Mouse (Mus musculus): ENCODE results near the gene Kcnk1. TPM values are rescaled to one million over a fixed set of nuclear protein-coding genes. Genes with fewer than 3 reads are reported as not detected.

The Kcnk1 gene
- polyA plus RNA-seq, 1 experiment, result not detected

DNA sequence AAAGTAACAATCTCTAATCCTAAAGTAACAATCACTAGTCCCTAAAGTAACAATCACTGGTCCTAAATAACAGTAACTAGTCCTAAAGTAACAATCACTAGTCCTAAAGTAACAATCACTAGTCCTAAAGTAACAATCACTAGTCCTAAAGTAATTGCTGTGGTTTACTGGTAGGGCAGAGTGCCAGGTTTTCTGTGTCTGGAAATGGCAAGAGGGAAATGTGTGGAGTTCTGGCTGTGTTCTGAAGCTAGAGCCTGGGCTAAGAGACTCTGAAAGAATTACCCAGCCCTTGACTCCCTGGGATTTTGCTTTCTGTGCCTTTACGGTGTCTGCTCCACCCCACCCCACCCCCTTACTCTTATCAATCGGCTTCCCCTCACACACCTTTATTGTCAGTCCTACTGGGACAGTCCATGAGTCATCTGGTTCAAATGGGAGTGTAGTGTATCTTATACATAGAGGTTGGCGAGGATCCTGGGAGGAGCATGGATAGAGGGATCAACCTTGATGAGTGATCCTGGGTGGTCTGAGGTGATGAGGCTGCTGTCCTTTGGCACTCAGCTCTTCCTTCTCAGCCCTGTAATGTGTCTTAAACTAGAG is 28.8 kb downstream of the Kcnk1 start:
- H3K36me3 ChIP-seq (ENCODE audit: control insufficient read depth, insufficient read depth), result no peaks in the 10 kb centered on the region
- no peak overlapping the region for H3K4me3 ChIP-seq (ENCODE audit: insufficient read depth, poor library complexity, severe bottlenecking)
- H3K79me2 ChIP-seq (ENCODE audit: control insufficient read depth, insufficient read depth), result no peaks in the 10 kb centered on the region
- TF ChIP-seq CEBPB (IDR thresholded peaks at IDR 0.05; ENCODE audit: low read depth) (no peak), USF1 (IDR thresholded peaks at IDR 0.05; ENCODE audit: low read depth) (no peak), MYOD1 (IDR thresholded peaks at IDR 0.05; ENCODE audit: control insufficient read depth, insufficient read length, low read depth) (no peak), FOSL1 (IDR thresholded peaks at IDR 0.05; ENCODE audit: insufficient read depth, low read length, poor library complexity, severe bottlenecking) (no peak), MYOG (IDR thresholded peaks at IDR 0.05; ENCODE audit: control insufficient read depth, extremely low read depth, insufficient read length) (no peak), MAX (IDR thresholded peaks at IDR 0.05) (no peak), CTCF (IDR thresholded peaks at IDR 0.05; ENCODE audit: control insufficient read depth, insufficient read depth, insufficient read length) (no peak)
- H3ac ChIP-seq (ENCODE audit: control insufficient read depth, insufficient read length, low read depth), result no peak overlapping the region
- no peaks in the 10 kb centered on the region for H3K79me3 ChIP-seq (ENCODE audit: low read depth)
- H3K27me3 ChIP-seq (ENCODE audit: control insufficient read depth, insufficient read depth, insufficient read length), result peaks cover 3% of the 10 kb centered on the region

- Histone ChIP-seq H3K4me3 (ENCODE audit: insufficient read depth, poor library complexity, severe bottlenecking) (no peak overlapping the region), H3K36me3 (ENCODE audit: control insufficient read depth, insufficient read depth) (no peaks in the 10 kb centered on the region), H3ac (ENCODE audit: control insufficient read depth, insufficient read length, low read depth) (no peak overlapping the region), H3K79me3 (ENCODE audit: low read depth) (no peaks in the 10 kb centered on the region), H3K79me2 (ENCODE audit: control insufficient read depth, insufficient read depth) (no peaks in the 10 kb centered on the region), H3K27me3 (ENCODE audit: control insufficient read depth, insufficient read depth, insufficient read length) (peaks cover 8% of the 10 kb centered on the region)
- TF ChIP-seq CEBPB (IDR thresholded peaks at IDR 0.05; ENCODE audit: low read depth) (no peak), MAX (IDR thresholded peaks at IDR 0.05) (no peak), MYOG (IDR thresholded peaks at IDR 0.05; ENCODE audit: control insufficient read depth, extremely low read depth, insufficient read length) (no peak), CTCF (IDR thresholded peaks at IDR 0.05; ENCODE audit: control insufficient read depth, insufficient read depth, insufficient read length) (no peak), USF1 (IDR thresholded peaks at IDR 0.05; ENCODE audit: low read depth) (no peak), MYOD1 (IDR thresholded peaks at IDR 0.05; ENCODE audit: control insufficient read depth, insufficient read length, low read depth) (no peak), FOSL1 (IDR thresholded peaks at IDR 0.05; ENCODE audit: insufficient read depth, low read length, poor library complexity, severe bottlenecking) (no peak)
These were observed 29.9 kb downstream of the Kcnk1 start for GRCm38 (mm10) chr8:126024891-126025290.

DNA sequence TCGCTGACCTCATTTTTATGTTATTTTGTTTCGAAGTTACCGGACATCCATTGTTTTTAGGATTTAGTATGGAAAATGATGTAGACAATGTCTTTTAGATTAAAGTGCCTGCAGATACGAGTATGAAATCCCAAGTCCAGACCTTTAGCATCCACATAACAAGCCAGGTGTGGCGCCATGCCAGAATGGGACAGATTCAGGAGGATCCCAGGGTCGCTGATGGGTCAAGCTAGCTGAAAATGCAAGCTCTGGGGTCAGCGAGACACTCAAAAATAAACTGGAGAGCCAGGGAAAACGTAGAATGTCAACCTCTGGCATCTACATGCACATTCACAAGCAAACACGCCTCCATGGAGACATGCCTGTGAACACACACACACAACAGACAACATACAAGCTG is 31.2 kb downstream of the Kcnk1 start:
- TF ChIP-seq MYOD1 (IDR thresholded peaks at IDR 0.05; ENCODE audit: control insufficient read depth, insufficient read length, low read depth) (no peak), USF1 (IDR thresholded peaks at IDR 0.05; ENCODE audit: low read depth) (no peak), CTCF (IDR thresholded peaks at IDR 0.05; ENCODE audit: control insufficient read depth, insufficient read depth, insufficient read length) (no peak), FOSL1 (IDR thresholded peaks at IDR 0.05; ENCODE audit: insufficient read depth, low read length, poor library complexity, severe bottlenecking) (no peak), MAX (IDR thresholded peaks at IDR 0.05) (no peak), MYOG (IDR thresholded peaks at IDR 0.05; ENCODE audit: control insufficient read depth, extremely low read depth, insufficient read length) (no peak), CEBPB (IDR thresholded peaks at IDR 0.05; ENCODE audit: low read depth) (no peak)
- no peak overlapping the region for H3ac ChIP-seq (ENCODE audit: control insufficient read depth, insufficient read length, low read depth)
- H3K27me3 ChIP-seq (ENCODE audit: control insufficient read depth, insufficient read depth, insufficient read length), result peaks cover 8% of the 10 kb centered on the region
- no peaks in the 10 kb centered on the region for H3K79me3 ChIP-seq (ENCODE audit: low read depth)
- no peaks in the 10 kb centered on the region for H3K36me3 ChIP-seq (ENCODE audit: control insufficient read depth, insufficient read depth)
- no peak overlapping the region for H3K4me3 ChIP-seq (ENCODE audit: insufficient read depth, poor library complexity, severe bottlenecking)
- no peaks in the 10 kb centered on the region for H3K79me2 ChIP-seq (ENCODE audit: control insufficient read depth, insufficient read depth)

DNA sequence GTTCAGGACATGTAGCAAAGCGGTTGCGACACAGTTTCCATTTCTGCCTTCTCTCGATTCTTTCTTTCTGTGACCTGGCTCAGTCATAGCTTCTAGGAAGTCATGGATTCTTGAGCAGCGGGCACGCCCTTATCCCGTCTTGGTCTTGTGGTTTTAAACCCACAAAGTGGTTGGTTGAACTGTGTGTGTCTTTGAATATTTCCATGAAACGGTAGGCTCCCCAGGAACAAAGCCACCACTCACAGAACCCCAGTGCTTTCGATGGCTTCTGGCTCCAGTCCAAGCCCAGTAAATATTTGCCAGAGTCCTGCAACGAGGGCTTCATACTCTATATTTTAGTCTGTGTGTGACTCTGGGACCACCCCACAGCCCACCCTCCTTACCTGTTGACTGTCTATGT is 31.6 kb downstream of the Kcnk1 start:
- TF ChIP-seq CTCF (IDR thresholded peaks at IDR 0.05; ENCODE audit: control insufficient read depth, insufficient read depth, insufficient read length) (no peak), MYOG (IDR thresholded peaks at IDR 0.05; ENCODE audit: control insufficient read depth, extremely low read depth, insufficient read length) (no peak), FOSL1 (IDR thresholded peaks at IDR 0.05; ENCODE audit: insufficient read depth, low read length, poor library complexity, severe bottlenecking) (no peak)
- Histone ChIP-seq H3K79me3 (ENCODE audit: low read depth) (no peaks in the 10 kb centered on the region), H3K36me3 (ENCODE audit: control insufficient read depth, insufficient read depth) (no peaks in the 10 kb centered on the region), H3K4me3 (ENCODE audit: insufficient read depth, poor library complexity, severe bottlenecking) (no peak overlapping the region), H3ac (ENCODE audit: control insufficient read depth, insufficient read length, low read depth) (no peak overlapping the region), H3K27me3 (ENCODE audit: control insufficient read depth, insufficient read depth, insufficient read length) (peaks cover 8% of the 10 kb centered on the region), H3K79me2 (ENCODE audit: control insufficient read depth, insufficient read depth) (no peaks in the 10 kb centered on the region)

GRCm38 (mm10) chr8:126027486-126027885 is 32.5 kb downstream of the Kcnk1 start:
- H3K4me3 ChIP-seq (ENCODE audit: insufficient read depth, poor library complexity, severe bottlenecking), result no peak overlapping the region
- H3K27me3 ChIP-seq (ENCODE audit: control insufficient read depth, insufficient read depth, insufficient read length), result peaks cover 8% of the 10 kb centered on the region
- TF ChIP-seq FOSL1 (IDR thresholded peaks at IDR 0.05; ENCODE audit: insufficient read depth, low read length, poor library complexity, severe bottlenecking) (no peak), MYOD1 (IDR thresholded peaks at IDR 0.05; ENCODE audit: control insufficient read depth, insufficient read length, low read depth) (no peak), CEBPB (IDR thresholded peaks at IDR 0.05; ENCODE audit: low read depth) (no peak), CTCF (IDR thresholded peaks at IDR 0.05; ENCODE audit: control insufficient read depth, insufficient read depth, insufficient read length) (no peak), MAX (IDR thresholded peaks at IDR 0.05) (no peak), USF1 (IDR thresholded peaks at IDR 0.05; ENCODE audit: low read depth) (no peak), MYOG (IDR thresholded peaks at IDR 0.05; ENCODE audit: control insufficient read depth, extremely low read depth, insufficient read length) (no peak)
- no peaks in the 10 kb centered on the region for H3K79me2 ChIP-seq (ENCODE audit: control insufficient read depth, insufficient read depth)
- no peaks in the 10 kb centered on the region for H3K36me3 ChIP-seq (ENCODE audit: control insufficient read depth, insufficient read depth)
- no peaks in the 10 kb centered on the region for H3K79me3 ChIP-seq (ENCODE audit: low read depth)
- H3ac ChIP-seq (ENCODE audit: control insufficient read depth, insufficient read length, low read depth), result no peak overlapping the region

DNA sequence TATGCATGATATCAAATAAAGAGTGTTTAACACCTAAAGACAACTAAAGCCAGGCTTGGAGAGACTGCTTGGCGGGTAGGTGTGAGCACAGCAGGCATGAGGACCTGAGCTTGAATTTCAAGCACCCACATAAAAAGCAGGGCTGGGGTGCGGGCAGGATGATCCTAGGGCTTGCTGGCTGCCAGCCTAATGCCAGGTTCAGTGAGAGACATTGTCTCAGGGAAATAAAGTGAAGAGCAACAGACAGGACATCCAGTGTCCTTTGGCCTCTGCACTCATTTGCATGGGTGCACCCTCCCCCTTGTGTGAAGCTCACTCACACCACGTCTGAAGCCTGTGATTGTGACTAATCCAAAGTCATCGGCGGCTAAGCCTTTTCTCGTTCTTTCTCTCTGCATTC is 34.0 kb downstream of the Kcnk1 start:
- Histone ChIP-seq H3K79me2 (ENCODE audit: control insufficient read depth, insufficient read depth) (no peaks in the 10 kb centered on the region), H3K36me3 (ENCODE audit: control insufficient read depth, insufficient read depth) (no peaks in the 10 kb centered on the region), H3K79me3 (ENCODE audit: low read depth) (no peaks in the 10 kb centered on the region), H3ac (ENCODE audit: control insufficient read depth, insufficient read length, low read depth) (no peak overlapping the region), H3K4me3 (ENCODE audit: insufficient read depth, poor library complexity, severe bottlenecking) (no peak overlapping the region), H3K27me3 (ENCODE audit: control insufficient read depth, insufficient read depth, insufficient read length) (peaks cover 8% of the 10 kb centered on the region)
- no peak for TF ChIP-seq USF1 (IDR thresholded peaks at IDR 0.05; ENCODE audit: low read depth)
- no peak for TF ChIP-seq MYOG (IDR thresholded peaks at IDR 0.05; ENCODE audit: control insufficient read depth, extremely low read depth, insufficient read length)
- no peak for TF ChIP-seq FOSL1 (IDR thresholded peaks at IDR 0.05; ENCODE audit: insufficient read depth, low read length, poor library complexity, severe bottlenecking)

Data from C2C12 (cell line).